Mouse (Mus musculus): ENCODE measurements around the gene Pdlim1. TPM values are rescaled to one million over a fixed set of nuclear protein-coding genes. Genes with fewer than 3 reads are reported as not detected.

The Pdlim1 gene
- polyA plus RNA-seq (2011; ENCODE audit: insufficient read length, low read depth, missing spikeins) = 121 and 212 TPM in 2 replicates

GRCm38 (mm10) chr19:40271308-40271892 lies at the start of gene Pdlim1:
Gene Pdlim1, minus strand, starts transcription at chr19:40271842.
- H3K27ac ChIP-seq (ENCODE audit: insufficient read depth, low read length) = peak within 1 kb of the TSS; percentile 16; the same call in 1 of the 2 replicates

DNA sequence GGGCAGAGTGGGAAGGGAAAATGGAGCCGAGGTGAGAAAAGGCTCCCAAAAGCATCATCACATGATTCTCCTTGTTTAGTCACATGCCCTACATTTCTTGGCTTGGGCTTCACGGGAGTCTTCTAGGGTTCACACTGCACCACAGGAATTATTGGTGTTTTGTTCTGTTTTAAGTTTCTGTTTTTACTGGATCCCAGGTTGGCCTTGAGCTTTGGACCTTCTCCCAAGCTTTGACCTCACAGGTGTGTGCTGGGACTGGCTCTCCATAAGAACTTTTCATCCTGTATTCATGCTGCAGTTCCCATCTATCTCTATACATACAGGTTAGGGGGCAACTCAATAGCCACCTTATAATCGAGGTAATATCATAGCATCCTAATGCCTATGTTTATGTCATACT lies 47.6 kb upstream of the Pdlim1 start:
- Histone ChIP-seq H3K27ac (ENCODE audit: insufficient read depth, low read length) (no peak overlapping the region), H3K4me1 (ENCODE audit: control insufficient read depth, insufficient read depth, low read length) (no peaks in the 10 kb centered on the region), H3K4me3 (ENCODE audit: insufficient read depth, low read length) (no peak overlapping the region)
- TF ChIP-seq CTCF (IDR thresholded peaks at IDR 0.05; ENCODE audit: borderline replicate concordance, insufficient read depth, low read length) (no peak), POLR2A (IDR thresholded peaks at IDR 0.05; ENCODE audit: low read depth, low read length) (no peak)

More at GRCm38 (mm10) chr19:40271308-40271892, at the start of gene Pdlim1:
- TF ChIP-seq POLR2A (IDR thresholded peaks at IDR 0.05; ENCODE audit: low read depth, low read length) = peak; percentile 77
- no peak for TF ChIP-seq CTCF (IDR thresholded peaks at IDR 0.05; ENCODE audit: borderline replicate concordance, insufficient read depth, low read length)
- peaks cover 4% of the 10 kb centered on the region; the same call in 1 of the 2 replicates for H3K4me1 ChIP-seq (ENCODE audit: control insufficient read depth, insufficient read depth, low read length)
- peak within 1 kb of the TSS; percentile 96 for H3K4me3 ChIP-seq (ENCODE audit: insufficient read depth, low read length)

- Histone ChIP-seq H3K27ac (ENCODE audit: insufficient read depth, low read length) (no peak overlapping the region), H3K4me3 (ENCODE audit: insufficient read depth, low read length) (no peak overlapping the region), H3K4me1 (ENCODE audit: control insufficient read depth, insufficient read depth, low read length) (no peaks in the 10 kb centered on the region)
- TF ChIP-seq POLR2A (IDR thresholded peaks at IDR 0.05; ENCODE audit: low read depth, low read length) = no peak
- TF ChIP-seq CTCF (IDR thresholded peaks at IDR 0.05; ENCODE audit: borderline replicate concordance, insufficient read depth, low read length) = no peak
These were observed 46.9 kb upstream of the Pdlim1 start for GRCm38 (mm10) chr19:40318511-40318910.

DNA sequence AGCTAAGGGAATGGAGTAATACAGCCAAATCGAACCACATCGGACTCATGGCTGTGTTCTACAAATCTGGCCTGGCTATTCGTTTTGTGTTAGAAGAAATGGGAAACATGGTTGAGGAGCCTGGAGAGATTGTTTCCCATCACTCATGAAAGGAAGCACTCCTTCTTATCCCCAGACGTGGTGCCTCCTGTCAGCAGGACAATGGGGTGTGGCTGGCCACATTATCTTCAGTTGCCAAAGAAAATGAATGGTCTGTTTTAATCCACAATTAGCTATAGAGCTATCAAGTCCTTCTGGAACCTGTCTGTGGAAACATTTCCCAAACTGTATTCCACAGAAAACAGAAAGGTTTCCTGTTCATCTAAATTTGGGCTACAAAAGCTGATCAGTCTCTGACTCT lies 45.4 kb upstream of the Pdlim1 start:
- Histone ChIP-seq H3K4me3 (ENCODE audit: insufficient read depth, low read length) (no peak overlapping the region), H3K27ac (ENCODE audit: insufficient read depth, low read length) (no peak overlapping the region), H3K4me1 (ENCODE audit: control insufficient read depth, insufficient read depth, low read length) (no peaks in the 10 kb centered on the region)
- TF ChIP-seq CTCF (IDR thresholded peaks at IDR 0.05; ENCODE audit: borderline replicate concordance, insufficient read depth, low read length) (no peak), POLR2A (IDR thresholded peaks at IDR 0.05; ENCODE audit: low read depth, low read length) (no peak)

DNA sequence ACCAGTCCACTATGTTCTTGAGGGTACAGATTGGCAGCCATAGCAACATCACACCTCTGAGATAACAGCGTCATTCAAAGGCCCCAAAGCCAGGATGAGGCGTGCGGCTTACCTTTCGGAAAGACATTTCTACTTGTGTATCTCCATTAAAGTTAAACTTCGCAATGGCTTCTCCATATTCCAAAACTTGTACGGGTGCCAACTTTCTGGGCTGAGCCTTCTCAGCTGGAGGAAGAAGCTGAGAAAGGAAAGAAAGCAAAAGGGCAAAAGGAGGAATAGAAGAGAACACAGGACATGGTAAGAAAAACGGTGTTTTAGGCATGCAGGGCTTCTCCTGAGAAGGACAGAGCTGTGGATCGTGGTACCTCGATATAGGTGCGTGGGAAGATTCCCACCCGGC lies 42.6 kb upstream of the Pdlim1 start:
- TF ChIP-seq CTCF (IDR thresholded peaks at IDR 0.05; ENCODE audit: borderline replicate concordance, insufficient read depth, low read length) (no peak), POLR2A (IDR thresholded peaks at IDR 0.05; ENCODE audit: low read depth, low read length) (no peak)
- Histone ChIP-seq H3K27ac (ENCODE audit: insufficient read depth, low read length) (no peak overlapping the region), H3K4me3 (ENCODE audit: insufficient read depth, low read length) (no peak overlapping the region), H3K4me1 (ENCODE audit: control insufficient read depth, insufficient read depth, low read length) (no peaks in the 10 kb centered on the region)

GRCm38 (mm10) chr19:40311631-40312030 lies 40.0 kb upstream of the Pdlim1 start:
- Histone ChIP-seq H3K4me1 (ENCODE audit: control insufficient read depth, insufficient read depth, low read length) (no peaks in the 10 kb centered on the region), H3K4me3 (ENCODE audit: insufficient read depth, low read length) (no peak overlapping the region), H3K27ac (ENCODE audit: insufficient read depth, low read length) (no peak overlapping the region)
- TF ChIP-seq CTCF (IDR thresholded peaks at IDR 0.05; ENCODE audit: borderline replicate concordance, insufficient read depth, low read length) (no peak), POLR2A (IDR thresholded peaks at IDR 0.05; ENCODE audit: low read depth, low read length) (no peak)

DNA sequence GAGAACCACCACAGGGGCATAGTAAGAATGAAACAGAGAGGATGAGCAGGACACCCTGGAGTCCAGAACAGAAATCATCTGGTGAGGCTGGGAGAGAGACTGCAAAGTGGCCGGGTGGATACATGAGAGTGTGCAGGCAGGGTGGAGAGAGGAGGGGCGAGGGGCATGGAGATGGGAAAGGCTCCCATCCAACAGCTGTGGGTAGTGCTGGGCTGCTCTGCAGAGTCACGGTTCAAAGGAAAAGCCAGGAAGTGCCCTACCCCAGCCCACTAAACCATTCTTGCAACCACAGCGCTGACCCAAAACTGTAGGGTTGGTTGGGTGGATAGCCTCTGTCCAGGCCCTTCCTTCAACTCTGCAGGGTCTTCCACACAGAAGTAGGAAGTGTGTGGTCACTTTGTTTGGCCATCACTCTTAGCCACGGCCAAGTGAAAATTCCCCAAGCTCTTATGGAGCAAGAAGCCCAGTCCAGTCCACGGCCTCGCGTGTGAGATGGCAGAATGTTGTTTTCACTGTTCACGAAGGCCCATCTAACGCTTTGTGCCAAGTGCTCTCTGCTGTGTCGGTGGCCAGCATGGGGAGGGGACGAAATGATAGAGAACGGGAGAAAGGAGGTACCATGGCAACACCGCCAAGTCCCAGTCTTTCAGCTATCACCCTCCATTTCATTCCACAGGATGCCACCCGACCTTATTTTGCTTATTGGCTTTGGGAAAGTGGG lies 38.9 kb upstream of the Pdlim1 start:
- H3K4me1 ChIP-seq (ENCODE audit: control insufficient read depth, insufficient read depth, low read length) = no peaks in the 10 kb centered on the region
- no peak overlapping the region for H3K27ac ChIP-seq (ENCODE audit: insufficient read depth, low read length)
- TF ChIP-seq CTCF (IDR thresholded peaks at IDR 0.05; ENCODE audit: borderline replicate concordance, insufficient read depth, low read length) (no peak), POLR2A (IDR thresholded peaks at IDR 0.05; ENCODE audit: low read depth, low read length) (no peak)
- H3K4me3 ChIP-seq (ENCODE audit: insufficient read depth, low read length) = no peak overlapping the region

- TF ChIP-seq CTCF (IDR thresholded peaks at IDR 0.05; ENCODE audit: borderline replicate concordance, insufficient read depth, low read length) = no peak
- no peak for TF ChIP-seq POLR2A (IDR thresholded peaks at IDR 0.05; ENCODE audit: low read depth, low read length)
- H3K4me3 ChIP-seq (ENCODE audit: insufficient read depth, low read length) = no peak overlapping the region
- no peaks in the 10 kb centered on the region for H3K4me1 ChIP-seq (ENCODE audit: control insufficient read depth, insufficient read depth, low read length)
These were observed 38.3 kb upstream of the Pdlim1 start for GRCm38 (mm10) chr19:40309911-40310310.

DNA sequence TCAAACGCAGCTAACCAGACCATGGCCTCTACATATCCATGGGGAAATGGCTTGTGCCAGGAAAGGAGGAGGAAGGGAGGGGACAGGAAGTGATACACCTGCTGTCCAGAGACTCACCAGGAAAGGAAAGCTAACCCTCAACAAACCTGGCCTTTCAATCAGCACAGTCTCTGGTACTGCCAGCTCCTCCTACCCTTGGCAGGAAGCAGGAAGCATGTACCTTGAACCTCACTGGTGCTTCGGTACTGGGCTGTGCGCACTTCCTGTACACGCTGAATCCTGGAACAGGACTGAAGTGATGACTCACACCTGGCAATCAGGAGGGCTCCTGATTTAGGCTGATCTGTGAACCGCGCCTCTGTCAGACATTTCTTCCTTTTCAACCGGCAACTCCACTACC lies 35.9 kb upstream of the Pdlim1 start:
- no peaks in the 10 kb centered on the region; the same call in 1 of the 2 replicates for H3K4me1 ChIP-seq (ENCODE audit: control insufficient read depth, insufficient read depth, low read length)
- TF ChIP-seq POLR2A (IDR thresholded peaks at IDR 0.05; ENCODE audit: low read depth, low read length) = no peak
- TF ChIP-seq CTCF (IDR thresholded peaks at IDR 0.05; ENCODE audit: borderline replicate concordance, insufficient read depth, low read length) = no peak
- H3K27ac ChIP-seq (ENCODE audit: insufficient read depth, low read length) = no peak overlapping the region
- H3K4me3 ChIP-seq (ENCODE audit: insufficient read depth, low read length) = no peak overlapping the region

More at GRCm38 (mm10) chr19:40309911-40310310, 38.3 kb upstream of the Pdlim1 start:
- H3K27ac ChIP-seq (ENCODE audit: insufficient read depth, low read length) = no peak overlapping the region

GRCm38 (mm10) chr19:40306631-40307030 lies 35.0 kb upstream of the Pdlim1 start:
- H3K4me3 ChIP-seq (ENCODE audit: insufficient read depth, low read length) = no peak overlapping the region
- H3K4me1 ChIP-seq (ENCODE audit: control insufficient read depth, insufficient read depth, low read length) = peaks cover 2% of the 10 kb centered on the region
- TF ChIP-seq CTCF (IDR thresholded peaks at IDR 0.05; ENCODE audit: borderline replicate concordance, insufficient read depth, low read length) = no peak
- H3K27ac ChIP-seq (ENCODE audit: insufficient read depth, low read length) = no peak overlapping the region
